Comparison of ENCODE assay signal across 10 mouse cellular contexts in the genomic region with DNA sequence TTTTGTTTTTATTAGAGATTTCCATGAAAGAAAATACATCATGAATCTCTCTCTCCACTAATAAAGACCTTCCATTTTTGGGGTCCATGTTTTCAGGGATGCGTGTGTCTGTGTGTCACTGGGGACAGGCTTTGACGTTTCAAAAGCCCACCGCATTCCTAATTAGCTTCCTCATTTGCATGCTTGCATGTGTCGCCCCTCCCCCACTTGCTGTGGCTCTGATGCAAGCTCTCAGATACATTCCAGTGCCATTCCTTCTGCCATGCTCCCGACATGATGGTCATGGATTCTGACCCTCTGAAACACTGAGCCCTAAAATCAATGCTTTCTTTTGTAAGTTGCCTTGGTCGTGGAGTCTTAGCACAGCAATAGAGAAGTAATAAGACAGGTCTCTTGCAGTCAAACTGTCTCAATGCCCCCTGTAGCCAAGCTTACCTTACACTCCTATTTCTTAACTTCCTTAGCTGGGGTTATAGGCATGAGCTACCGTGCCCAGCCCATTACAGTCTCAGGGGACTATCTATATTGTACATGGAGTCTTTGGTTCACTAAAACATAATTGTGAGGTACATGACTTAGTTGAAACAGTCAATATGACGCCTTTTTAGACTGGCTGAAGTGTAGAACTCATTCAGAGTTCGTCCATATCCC. TPM values are rescaled to one million over a fixed set of nuclear protein-coding genes. Genes with fewer than 3 reads are reported as not detected.
DNase-seq lines count a peak whose midpoint lies in the region; ATAC-seq lines count a peak whose summit lies in the region.
"Had no signal": no experiment of that assay in that cellular context is flagged by ENCODE, and none has a peak within 500 bp of the region (broad histone marks: within the 10 kb centered on the region; RNA-seq: fewer than 3 reads in every experiment).

No protein-coding gene starts in this region.

- H3K9me3 ChIP-seq in forebrain, embryonic 12.5 days, result no peaks in the 10 kb centered on the region
- H3K9me3 ChIP-seq: limb, embryonic 10.5 days; lung, embryonic 15.5 days had no signal

- DNase-seq in cerebellum, postnatal 10 days, result peak; percentile 52 to 58
- no peak for DNase-seq in cerebellum, postnatal 25 days
- peak; percentile 13 to 17 for DNase-seq in B cell, adult 2 months
- no peak for DNase-seq in urinary bladder, adult 2 months (ENCODE audit: low spot score)
- no peak for DNase-seq in lung, postnatal 4 days
- DNase-seq in thymus, postnatal 4 days, result no peak

- no peak overlapping the region for H3K27ac ChIP-seq in forebrain, embryonic 12.5 days
- H3K27ac ChIP-seq: limb, embryonic 10.5 days; lung, embryonic 15.5 days had no signal

- ATAC-seq in forebrain, embryonic 12.5 days (ENCODE audit: low FRiP score), result peak; percentile 57; the same call in 1 of the 2 replicates
- peak; percentile 65 for ATAC-seq in megakaryocyte progenitor cell, adult 5-6 weeks (replicated peaks; ENCODE audit: poor library complexity)

- H3K9ac ChIP-seq in forebrain, embryonic 12.5 days, result no peak overlapping the region
- H3K9ac ChIP-seq: lung, embryonic 15.5 days had no signal

- H3K4me2 ChIP-seq in forebrain, embryonic 12.5 days, result peak overlapping the region; percentile 10
- H3K4me2 ChIP-seq: lung, embryonic 15.5 days had no signal

- peaks cover 37% of the 10 kb centered on the region for H3K4me1 ChIP-seq in forebrain, embryonic 12.5 days

- H3K36me3 ChIP-seq in forebrain, embryonic 12.5 days (replicated peaks), result no peaks in the 10 kb centered on the region
- H3K36me3 ChIP-seq: lung, embryonic 15.5 days had no signal

- WGBS in forebrain, embryonic 12.5 days, result 32% methylated on average over 9 of the region's 9 CpGs

- no peak overlapping the region for H3K4me3 ChIP-seq in forebrain, embryonic 12.5 days (replicated peaks)
- H3K4me3 ChIP-seq: limb, embryonic 10.5 days; lung, embryonic 15.5 days had no signal

- no peaks in the 10 kb centered on the region for H3K27me3 ChIP-seq in forebrain, embryonic 12.5 days
- H3K27me3 ChIP-seq: lung, embryonic 15.5 days had no signal

RNA-seq across cellular contexts. Expression of a gene that starts 35.6 kb away (rescaled TPM):
- 19.9 and 23.8 TPM in 2 replicates for polyA plus RNA-seq in forebrain, embryonic 12.5 days (2016; fragmentation: Nextera tagmentation; extraction: Ambion mirVana)
- 12.1 and 12.8 TPM in 2 replicates for total RNA-seq in megakaryocyte progenitor cell, adult 5-6 weeks (2015)
- total RNA-seq in megakaryocyte progenitor cell, adult 5-6 weeks (2017), result 8.4 and 13.5 TPM in 2 replicates
- 6.3 and 8.2 TPM in 2 replicates for polyA plus RNA-seq in urinary bladder, adult 2 months (2012; rRNA removed)

Comparison
In these comparisons a context has a peak if more than half of its experiments do, and no peak if none do; other contexts are left out.
1. DNase-seq: peak in cerebellum, postnatal 10 days (2 of 2) and B cell, adult 2 months (2 of 2); none in cerebellum, postnatal 25 days (0 of 2), urinary bladder, adult 2 months (single experiment), lung, postnatal 4 days (0 of 2) and thymus, postnatal 4 days (single experiment).